Mouse (Mus musculus): Measurements from ENCODE around the gene Ywhag. TPM values are rescaled to one million over a fixed set of nuclear protein-coding genes. Genes with fewer than 3 reads are reported as not detected.

Ywhag gene
- polyA plus RNA-seq, 1 experiment from 2014 or later = 720 TPM

DNA sequence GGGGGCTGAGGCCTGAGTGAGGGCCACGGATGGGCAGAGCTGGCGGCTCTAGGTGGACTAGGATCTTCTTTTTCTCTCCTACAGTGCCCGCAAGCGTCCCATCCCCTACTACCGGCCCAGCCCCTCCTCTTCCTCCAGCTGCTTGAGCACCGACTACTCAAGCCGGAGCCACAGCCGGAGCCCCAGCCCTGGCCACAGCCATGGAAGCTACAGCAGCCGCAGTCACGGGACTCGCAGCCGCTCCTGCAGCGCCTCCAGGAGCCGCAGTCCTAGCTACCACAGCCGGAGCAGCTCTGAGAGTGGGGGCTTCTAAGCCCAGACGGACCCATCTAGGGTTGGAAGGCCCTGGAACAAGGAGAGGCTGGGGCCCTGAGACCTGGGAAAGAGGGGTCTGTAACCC, 61.4 kb downstream of the Ywhag start:
- no peak for ATAC-seq (replicated peaks)
- Histone ChIP-seq H3K4me2 (replicated peaks) (no peak overlapping the region), H3K36me3 (no peaks in the 10 kb centered on the region), H3K27ac (replicated peaks) (no peak overlapping the region), H3K4me1 (peaks cover 18% of the 10 kb centered on the region), H3K9ac (replicated peaks) (no peak overlapping the region), H3K27me3 (peaks cover 29% of the 10 kb centered on the region), H3K4me3 (no peak overlapping the region), H3K9me3 (no peaks in the 10 kb centered on the region)
- 19% methylated on average over 16 of the region's 16 CpGs for WGBS

- Histone ChIP-seq H3K27me3 (peaks cover 43% of the 10 kb centered on the region), H3K4me2 (replicated peaks) (no peak overlapping the region), H3K9ac (replicated peaks) (no peak overlapping the region), H3K27ac (replicated peaks) (no peak overlapping the region), H3K9me3 (no peaks in the 10 kb centered on the region), H3K36me3 (no peaks in the 10 kb centered on the region), H3K4me1 (peaks cover 17% of the 10 kb centered on the region), H3K4me3 (no peak overlapping the region)
- no peak for ATAC-seq (replicated peaks)
- 92% methylated on average over 5 of the region's 5 CpGs for WGBS
Measured at GRCm38 (mm10) chr5:135870505-135870904, 63.9 kb downstream of the Ywhag start.

GRCm38 (mm10) chr5:135869661-135870423, 64.6 kb downstream of the Ywhag start:
- H3K36me3 ChIP-seq = no peaks in the 10 kb centered on the region
- H3K4me1 ChIP-seq = peaks cover 17% of the 10 kb centered on the region
- H3K9ac ChIP-seq (replicated peaks) = no peak overlapping the region
- no peak for ATAC-seq (replicated peaks)
- H3K27me3 ChIP-seq = peaks cover 43% of the 10 kb centered on the region
- H3K9me3 ChIP-seq = no peaks in the 10 kb centered on the region
- H3K4me2 ChIP-seq (replicated peaks) = no peak overlapping the region
- 67% methylated on average over 14 of the region's 14 CpGs for WGBS
- no peak overlapping the region for H3K27ac ChIP-seq (replicated peaks)
- no peak overlapping the region for H3K4me3 ChIP-seq

DNA sequence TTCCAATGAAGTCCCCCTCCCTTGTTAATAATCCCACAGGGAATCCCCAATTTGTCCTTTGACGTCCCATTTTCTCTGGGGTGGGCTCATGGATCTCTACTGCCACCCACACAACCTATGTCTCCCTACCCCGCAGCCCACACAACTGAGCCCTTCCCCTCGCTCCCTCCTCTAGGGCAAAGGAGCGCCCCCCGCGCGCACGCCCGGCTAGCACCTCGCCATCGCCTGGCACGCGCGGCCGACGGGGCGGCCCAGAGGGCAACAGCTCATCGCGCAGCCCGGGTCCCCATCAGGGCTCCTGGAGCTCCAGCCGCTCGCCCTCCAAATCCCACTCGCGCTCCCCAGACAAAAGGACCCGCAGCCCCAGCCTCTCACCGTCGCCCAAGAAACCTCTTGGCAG, 65.8 kb downstream of the Ywhag start:
- H3K36me3 ChIP-seq = no peaks in the 10 kb centered on the region
- H3K9me3 ChIP-seq = no peaks in the 10 kb centered on the region
- 3% methylated on average over 27 of the region's 27 CpGs for WGBS
- ATAC-seq (replicated peaks) = no peak
- H3K4me2 ChIP-seq (replicated peaks) = peak overlapping the region; percentile 91
- H3K27ac ChIP-seq (replicated peaks) = no peak overlapping the region
- peaks cover 17% of the 10 kb centered on the region for H3K4me1 ChIP-seq
- H3K4me3 ChIP-seq = peak overlapping the region; percentile 49
- peak overlapping the region; percentile 49; the same call in 1 of the 2 replicates for H3K9ac ChIP-seq (replicated peaks)
- H3K27me3 ChIP-seq = peaks cover 43% of the 10 kb centered on the region

GRCm38 (mm10) chr5:135867637-135868593, 66.5 kb downstream of the Ywhag start:
- peaks cover 17% of the 10 kb centered on the region for H3K4me1 ChIP-seq
- ATAC-seq (replicated peaks) = peak; percentile 72; the same call in 1 of the 2 replicates
- H3K9me3 ChIP-seq = no peaks in the 10 kb centered on the region
- H3K27ac ChIP-seq (replicated peaks) = no peak overlapping the region
- peak overlapping the region; percentile 49 for H3K9ac ChIP-seq (replicated peaks)
- peak overlapping the region; percentile 49 for H3K4me3 ChIP-seq
- no peaks in the 10 kb centered on the region for H3K36me3 ChIP-seq
- peak overlapping the region; percentile 91 for H3K4me2 ChIP-seq (replicated peaks)
- peaks cover 43% of the 10 kb centered on the region for H3K27me3 ChIP-seq
- under 1% methylated on average over 86 of the region's 89 CpGs for WGBS

DNA sequence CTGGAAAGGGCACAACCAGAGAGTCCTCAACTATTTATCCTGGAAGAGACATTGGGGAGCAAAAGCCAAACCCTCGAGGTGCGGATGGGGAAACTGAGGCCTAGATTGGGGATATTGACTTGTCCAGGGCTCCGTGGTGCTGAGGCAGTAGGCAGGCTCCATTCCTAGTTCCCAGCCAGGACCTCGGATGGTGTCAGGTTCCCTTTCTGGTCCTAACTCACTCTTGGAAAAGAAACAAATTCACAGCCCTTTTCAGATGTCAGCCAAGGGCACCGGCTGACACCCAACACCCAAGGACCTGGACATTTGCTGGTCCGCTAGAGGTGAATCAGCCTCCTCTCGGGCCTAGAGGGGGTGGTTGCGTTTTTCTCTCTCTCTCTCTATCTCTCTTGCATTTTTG, 67.8 kb downstream of the Ywhag start:
- Histone ChIP-seq H3K9me3 (no peaks in the 10 kb centered on the region), H3K4me1 (peaks cover 17% of the 10 kb centered on the region)

More for the DNA sequence above, 67.8 kb downstream of the Ywhag start:
- Histone ChIP-seq H3K9ac (replicated peaks) (no peak overlapping the region), H3K27me3 (peaks cover 46% of the 10 kb centered on the region), H3K4me2 (replicated peaks) (no peak overlapping the region), H3K4me3 (no peak overlapping the region), H3K36me3 (no peaks in the 10 kb centered on the region), H3K27ac (replicated peaks) (no peak overlapping the region)
- ATAC-seq (replicated peaks) = no peak
- 53% methylated on average over 8 of the region's 8 CpGs for WGBS

Other genes starting within 250 kb of the Ywhag start
- 74.9 and 80.7 TPM in 2 replicates for gene Tmem120a, start 190.2 kb downstream of the Ywhag start, polyA plus RNA-seq (2015; fragmentation: Nextera tagmentation; extraction: Ambion mirVana)
- gene Styxl1, start 156.2 kb downstream of the Ywhag start, polyA plus RNA-seq (2015; fragmentation: Nextera tagmentation; extraction: Ambion mirVana) = 0.34 TPM in 2 replicates
- 554 and 557 TPM in 2 replicates for gene Mdh2, start 156.1 kb downstream of the Ywhag start, polyA plus RNA-seq (2015; fragmentation: Nextera tagmentation; extraction: Ambion mirVana)
- gene Srrm3, start 127.7 kb downstream of the Ywhag start, polyA plus RNA-seq (2015; fragmentation: Nextera tagmentation; extraction: Ambion mirVana) = 56.0 and 61.2 TPM in 2 replicates
- gene Hspb1, start 46.7 kb downstream of the Ywhag start, polyA plus RNA-seq (2015; fragmentation: Nextera tagmentation; extraction: Ambion mirVana) = 6.2 and 6.5 TPM in 2 replicates
- gene Ssc4d, start 39.9 kb upstream of the Ywhag start, polyA plus RNA-seq (2015; fragmentation: Nextera tagmentation; extraction: Ambion mirVana) = 0.87 and 1.2 TPM in 2 replicates
- not detected in 2 replicates for gene Zp3, start 45.5 kb upstream of the Ywhag start, polyA plus RNA-seq (2015; fragmentation: Nextera tagmentation; extraction: Ambion mirVana)
- gene Dtx2, start 60.2 kb upstream of the Ywhag start, polyA plus RNA-seq (2015; fragmentation: Nextera tagmentation; extraction: Ambion mirVana) = 26.6 and 27.6 TPM in 2 replicates
- gene Upk3b, start 103.9 kb upstream of the Ywhag start, polyA plus RNA-seq (2015; fragmentation: Nextera tagmentation; extraction: Ambion mirVana) = not detected in 2 replicates
- not detected in 2 replicates for gene Upk3bl, start 119.9 kb upstream of the Ywhag start, polyA plus RNA-seq (2015; fragmentation: Nextera tagmentation; extraction: Ambion mirVana)
- gene Rasa4, start 149.3 kb upstream of the Ywhag start, polyA plus RNA-seq (2015; fragmentation: Nextera tagmentation; extraction: Ambion mirVana) = 6.0 and 6.3 TPM in 2 replicates
- gene Polr2j, start 182.0 kb upstream of the Ywhag start, polyA plus RNA-seq (2015; fragmentation: Nextera tagmentation; extraction: Ambion mirVana) = 230 and 234 TPM in 2 replicates
- 36.8 and 36.9 TPM in 2 replicates for gene Lrwd1, start 201.5 kb upstream of the Ywhag start, polyA plus RNA-seq (2015; fragmentation: Nextera tagmentation; extraction: Ambion mirVana)
- gene Alkbh4, start 201.5 kb upstream of the Ywhag start, polyA plus RNA-seq (2015; fragmentation: Nextera tagmentation; extraction: Ambion mirVana) = 18.4 and 19.5 TPM in 2 replicates
- 35.0 and 39.1 TPM in 2 replicates for gene Orai2, start 236.1 kb upstream of the Ywhag start, polyA plus RNA-seq (2015; fragmentation: Nextera tagmentation; extraction: Ambion mirVana)

Data from forebrain, embryonic 15.5 days (tissue).